Mouse (Mus musculus) embryonic facial prominence, embryonic 15.5 days (tissue): ENCODE measurements around the gene Npas2. TPM values are rescaled to one million over a fixed set of nuclear protein-coding genes. Genes with fewer than 3 reads are reported as not detected.
A peak's percentile ranks its signal among the peaks of the same experiment; 100 is the strongest.

Source experiments
- ATAC-seq: fragments of 200-750 bp; cut with Nextera tagmentation; 2 replicates; pipeline ENCODE4 v1.8.0; 2017; ENCODE audit warnings: low read depth, moderate TSS enrichment; ENCODE audit not compliant: insufficient number of reproducible peaks, low FRiP score, low TSS enrichment
- H3K27ac ChIP-seq: fragments of 300-500 bp; sonication (generic); replicated peaks from 2 replicates; pipeline ENCODE4 v1.5.1; 2015; ENCODE audit warnings: mild to moderate bottlenecking, inconsistent platforms
- H3K27me3 ChIP-seq: fragments of 300-500 bp; sonication (generic); 2 replicates; pipeline ENCODE4 v1.6.1; 2015; ENCODE audit warnings: inconsistent platforms
- H3K36me3 ChIP-seq: fragments of 300-500 bp; sonication (generic); 2 replicates; pipeline ENCODE4 v1.6.1; 2015; ENCODE audit warnings: mild to moderate bottlenecking, inconsistent platforms
- H3K4me1 ChIP-seq: fragments of 300-500 bp; sonication (generic); 2 replicates; pipeline ENCODE4 v1.6.1; 2015; ENCODE audit warnings: inconsistent platforms
- H3K4me2 ChIP-seq: fragments of 300-500 bp; sonication (generic); replicated peaks from 2 replicates; pipeline ENCODE4 v1.6.1; 2015; ENCODE audit warnings: mild to moderate bottlenecking, inconsistent platforms
- H3K4me3 ChIP-seq: fragments of 300-500 bp; sonication (generic); replicated peaks from 2 replicates; pipeline ENCODE4 v1.5.1; 2015; ENCODE audit warnings: mild to moderate bottlenecking, inconsistent platforms
- H3K9ac ChIP-seq: fragments of 300-500 bp; sonication (generic); 2 replicates; pipeline ENCODE4 v1.6.1; 2015; ENCODE audit warnings: inconsistent platforms
- H3K9me3 ChIP-seq: fragments of 300-500 bp; sonication (generic); replicated peaks from 2 replicates; pipeline ENCODE4 v1.6.1; 2016; ENCODE audit warnings: inconsistent platforms
- WGBS: fragments of 180-500 bp; shearing (Covaris S2); methylation state at CpG from one replicate; pipeline ENCODE4 v1.1.7; 2015; 5-methylcytosine and 5-hydroxymethylcytosine counted together
- polyA plus RNA-seq: library from polyadenylated mRNA; unstranded; fragments of >200 nt; fragmentation: Nextera tagmentation; extraction: Ambion mirVana; gene quantifications from 2 replicates; pipeline ENCODE4 v1.2.1, GENCODE M21; 2015

Gene Npas2
- polyA plus RNA-seq, 1 experiment from 2014 or later, result 3.3 TPM

DNA sequence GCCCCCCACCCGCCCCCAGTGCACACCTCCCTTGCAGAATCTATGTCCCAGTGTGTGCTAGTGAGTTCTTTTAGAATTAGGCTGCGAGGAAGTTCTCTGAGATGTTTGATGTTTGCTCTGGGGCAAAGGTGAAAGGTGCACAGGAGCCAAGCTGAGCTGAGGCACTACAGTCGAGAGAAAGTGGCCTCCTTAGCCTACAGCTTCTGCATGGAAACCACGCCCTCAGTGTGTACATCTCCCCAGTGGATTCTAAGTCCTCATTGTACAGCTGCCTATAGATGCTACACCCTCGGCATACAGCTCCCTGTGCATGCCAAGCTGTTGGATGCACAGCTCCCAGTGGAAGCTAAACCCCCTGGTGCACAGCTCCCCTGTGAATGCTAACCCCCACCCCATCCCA, 145.9 kb downstream of the Npas2 start:
- no peak overlapping the region for H3K4me2 ChIP-seq
- 52% methylated on average over 5 of the region's 5 CpGs for WGBS
- no peaks in the 10 kb centered on the region for H3K9me3 ChIP-seq
- no peak overlapping the region for H3K9ac ChIP-seq
- H3K36me3 ChIP-seq, result no peaks in the 10 kb centered on the region
- H3K27ac ChIP-seq, result no peak overlapping the region
- no peak for ATAC-seq
- H3K27me3 ChIP-seq, result peaks cover 23% of the 10 kb centered on the region
- no peaks in the 10 kb centered on the region for H3K4me1 ChIP-seq
- H3K4me3 ChIP-seq, result no peak overlapping the region

DNA sequence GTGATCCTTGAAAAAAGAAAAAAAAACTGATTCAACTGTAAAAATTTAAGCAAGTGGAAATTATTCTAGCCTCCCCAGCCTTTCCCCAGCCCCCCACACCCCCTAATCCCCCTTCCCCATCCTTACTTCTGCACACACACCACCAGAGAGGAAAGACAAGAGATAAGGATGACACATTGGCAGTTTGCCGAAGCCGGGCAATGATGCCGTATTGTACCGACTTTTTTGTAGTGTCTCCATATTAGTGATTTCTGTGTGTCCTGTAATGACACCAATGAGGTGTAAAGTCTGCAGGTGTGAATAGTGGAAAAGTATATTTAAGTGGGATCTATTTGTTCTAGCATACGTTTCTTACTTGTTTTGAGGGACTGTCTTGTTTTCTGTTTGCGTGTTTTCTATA, 146.6 kb downstream of the Npas2 start:
- Histone ChIP-seq H3K36me3 (no peaks in the 10 kb centered on the region), H3K9ac (no peak overlapping the region), H3K9me3 (no peaks in the 10 kb centered on the region), H3K4me2 (no peak overlapping the region), H3K27ac (no peak overlapping the region), H3K27me3 (peaks cover 20% of the 10 kb centered on the region), H3K4me3 (no peak overlapping the region), H3K4me1 (no peaks in the 10 kb centered on the region)
- ATAC-seq, result no peak
- WGBS, result 79% methylated on average over 6 of the region's 6 CpGs

- no peaks in the 10 kb centered on the region for H3K9me3 ChIP-seq
- no peaks in the 10 kb centered on the region for H3K36me3 ChIP-seq
- no peak overlapping the region for H3K4me2 ChIP-seq
- WGBS, result 19% methylated on average over 8 of the region's 8 CpGs
- H3K27ac ChIP-seq, result no peak overlapping the region
- H3K4me3 ChIP-seq, result no peak overlapping the region
- H3K4me1 ChIP-seq, result no peaks in the 10 kb centered on the region
- ATAC-seq, result no peak
- peaks cover 22% of the 10 kb centered on the region; the same call in 1 of the 2 replicates for H3K27me3 ChIP-seq
- H3K9ac ChIP-seq, result no peak overlapping the region
Observed at GRCm38 (mm10) chr1:39340647-39341046, 147.1 kb downstream of the Npas2 start.

DNA sequence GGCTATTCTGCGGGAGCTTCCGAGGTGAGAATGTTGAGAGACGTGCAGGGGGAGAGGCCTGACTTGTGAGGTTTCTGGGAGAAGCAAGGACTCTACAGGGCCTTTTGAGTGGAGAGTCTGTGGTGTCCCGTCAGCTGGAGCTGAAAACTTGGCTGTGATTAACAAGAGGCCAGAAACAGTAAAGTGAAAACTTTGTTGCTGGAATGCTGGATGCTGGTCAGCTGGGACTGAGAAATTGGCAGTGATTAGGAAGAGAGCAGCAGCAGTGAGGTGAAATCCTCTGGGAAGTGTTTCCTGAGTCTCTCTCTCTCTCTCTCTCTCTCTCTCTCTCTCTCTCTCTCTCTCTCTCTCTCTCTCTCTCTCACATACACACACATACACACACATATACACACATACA, 148.3 kb downstream of the Npas2 start:
- no peaks in the 10 kb centered on the region for H3K4me1 ChIP-seq
- no peak overlapping the region for H3K27ac ChIP-seq
- H3K4me3 ChIP-seq, result no peak overlapping the region
- H3K9me3 ChIP-seq, result no peaks in the 10 kb centered on the region
- H3K36me3 ChIP-seq, result no peaks in the 10 kb centered on the region
- peaks cover 20% of the 10 kb centered on the region; the same call in 1 of the 2 replicates for H3K27me3 ChIP-seq
- no peak overlapping the region for H3K4me2 ChIP-seq
- no peak overlapping the region for H3K9ac ChIP-seq
- 83% methylated on average over 4 of the region's 4 CpGs for WGBS
- ATAC-seq, result no peak

DNA sequence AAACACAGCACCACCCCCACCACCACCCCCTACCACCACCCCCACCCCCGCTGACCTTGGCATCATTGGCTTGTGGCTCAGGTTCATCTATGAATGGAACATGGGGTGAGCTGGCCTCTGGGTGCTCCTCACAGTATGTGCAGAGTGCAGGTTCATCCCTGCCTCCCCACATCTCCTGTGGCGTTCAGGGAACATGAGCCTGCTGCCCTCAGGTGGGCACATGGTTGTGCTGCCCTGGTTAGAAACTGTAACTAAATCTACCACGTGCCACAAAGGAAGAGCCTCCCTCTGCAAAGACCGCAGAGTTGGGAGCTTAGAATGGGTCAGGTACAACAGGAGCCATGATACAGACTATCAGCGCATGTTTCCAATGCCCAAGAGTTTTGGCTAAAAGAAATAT, 149.7 kb downstream of the Npas2 start:
- no peak overlapping the region for H3K4me2 ChIP-seq
- ATAC-seq, result no peak
- no peak overlapping the region for H3K9ac ChIP-seq
- H3K4me3 ChIP-seq, result no peak overlapping the region
- WGBS, result 73% methylated on average over 5 of the region's 5 CpGs
- H3K27me3 ChIP-seq, result peaks cover 20% of the 10 kb centered on the region; the same call in 1 of the 2 replicates
- H3K4me1 ChIP-seq, result no peaks in the 10 kb centered on the region
- H3K27ac ChIP-seq, result no peak overlapping the region
- H3K36me3 ChIP-seq, result no peaks in the 10 kb centered on the region
- H3K9me3 ChIP-seq, result no peaks in the 10 kb centered on the region

DNA sequence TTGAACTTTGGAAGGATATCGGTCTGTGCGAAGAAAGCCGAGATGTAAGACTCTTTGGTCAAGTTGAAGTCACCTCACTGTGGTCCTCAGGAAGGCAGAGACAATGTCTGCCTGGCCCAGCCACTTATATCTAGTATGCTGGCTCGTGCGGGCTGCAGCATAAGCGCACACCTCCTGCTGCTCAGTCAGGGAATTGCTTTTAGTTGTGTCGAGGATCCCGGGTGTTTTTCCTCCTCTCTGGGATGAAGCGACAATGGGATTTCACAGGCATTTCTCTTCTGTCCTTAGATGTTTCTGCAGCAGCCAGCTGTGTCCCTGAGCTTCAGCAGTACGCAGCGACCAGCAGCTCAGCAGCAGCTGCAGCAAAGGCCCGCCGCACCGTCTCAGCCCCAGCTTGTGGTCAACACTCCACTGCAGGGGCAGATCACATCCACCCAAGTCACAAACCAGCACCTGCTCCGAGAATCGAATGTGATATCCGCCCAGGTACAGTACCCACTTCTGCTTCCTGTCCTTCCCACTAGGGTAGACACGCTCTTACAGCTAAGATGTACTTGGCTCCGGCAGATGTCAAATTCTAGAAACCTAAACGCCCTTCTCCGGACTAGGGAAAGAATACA, 151.6 kb downstream of the Npas2 start:
- no peak overlapping the region for H3K9ac ChIP-seq
- H3K27me3 ChIP-seq, result 0 out of 2 replicates have a peak, but pooled peaks cover 13% of the 10 kb centered on the region
- no peaks in the 10 kb centered on the region for H3K4me1 ChIP-seq
- H3K27ac ChIP-seq, result no peak overlapping the region
- no peak overlapping the region for H3K4me3 ChIP-seq
- 62% methylated on average over 21 of the region's 21 CpGs for WGBS
- ATAC-seq, result no peak
- no peaks in the 10 kb centered on the region for H3K36me3 ChIP-seq
- no peaks in the 10 kb centered on the region for H3K9me3 ChIP-seq
- H3K4me2 ChIP-seq, result no peak overlapping the region

- ATAC-seq, result no peak
- WGBS, result 57% methylated on average over 1 of the region's 1 CpGs
- Histone ChIP-seq H3K4me2 (no peak overlapping the region), H3K27ac (no peak overlapping the region), H3K27me3 (0 out of 2 replicates have a peak, but pooled peaks cover 7% of the 10 kb centered on the region), H3K4me1 (no peaks in the 10 kb centered on the region), H3K4me3 (no peak overlapping the region), H3K9ac (no peak overlapping the region), H3K36me3 (peaks cover 3% of the 10 kb centered on the region; the same call in 1 of the 2 replicates), H3K9me3 (0 out of 2 replicates have a peak, but pooled peaks cover 4% of the 10 kb centered on the region)
Observed at GRCm38 (mm10) chr1:39349001-39349400, 155.5 kb downstream of the Npas2 start.

DNA sequence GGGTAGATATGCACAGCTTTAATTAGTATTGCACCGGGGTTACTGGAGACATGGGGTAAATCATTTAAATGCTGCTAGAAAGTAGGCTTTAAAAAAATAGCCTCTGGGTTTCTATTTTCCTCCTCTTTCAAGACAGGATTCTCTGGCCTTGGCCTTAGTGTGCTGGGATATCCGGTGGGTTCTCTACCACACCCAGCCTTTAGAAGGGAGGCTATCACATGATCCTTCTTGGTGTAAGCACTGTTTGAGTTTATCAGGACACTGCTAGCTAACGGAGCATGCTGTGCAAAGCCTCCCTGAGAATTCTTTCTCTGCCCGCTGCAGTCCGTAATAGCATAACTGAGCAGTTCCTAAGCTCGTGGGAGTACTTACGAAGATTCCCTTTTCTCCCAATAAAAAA, 155.9 kb downstream of the Npas2 start:
- H3K4me3 ChIP-seq, result no peak overlapping the region
- no peaks in the 10 kb centered on the region for H3K4me1 ChIP-seq
- WGBS, result 76% methylated on average over 7 of the region's 7 CpGs
- H3K9ac ChIP-seq, result no peak overlapping the region
- H3K36me3 ChIP-seq, result peaks cover 3% of the 10 kb centered on the region; the same call in 1 of the 2 replicates
- no peak overlapping the region for H3K4me2 ChIP-seq
- 0 out of 2 replicates have a peak, but pooled peaks cover 7% of the 10 kb centered on the region for H3K27me3 ChIP-seq
- H3K27ac ChIP-seq, result no peak overlapping the region
- H3K9me3 ChIP-seq, result 0 out of 2 replicates have a peak, but pooled peaks cover 4% of the 10 kb centered on the region
- no peak for ATAC-seq

- WGBS, result 28% methylated on average over 24 of the region's 24 CpGs
- peaks cover 6% of the 10 kb centered on the region; the same call in 1 of the 2 replicates for H3K27me3 ChIP-seq
- H3K4me1 ChIP-seq, result peaks cover 8% of the 10 kb centered on the region
- H3K9ac ChIP-seq, result no peak overlapping the region
- H3K27ac ChIP-seq, result no peak overlapping the region
- 0 out of 2 replicates have a peak overlapping the region, but pooled peaks have one; percentile 2 for H3K4me3 ChIP-seq
- H3K9me3 ChIP-seq, result no peaks in the 10 kb centered on the region
- no peaks in the 10 kb centered on the region for H3K36me3 ChIP-seq
- ATAC-seq, result no peak
- peak overlapping the region; percentile 40 for H3K4me2 ChIP-seq
Observed at GRCm38 (mm10) chr1:39361754-39362514, 168.4 kb downstream of the Npas2 start.

- ATAC-seq, result no peak
- peaks cover 12% of the 10 kb centered on the region for H3K4me1 ChIP-seq
- H3K9ac ChIP-seq, result no peak overlapping the region
- H3K36me3 ChIP-seq, result no peaks in the 10 kb centered on the region
- WGBS, result 39% methylated on average over 7 of the region's 7 CpGs
- no peak overlapping the region for H3K4me3 ChIP-seq
- H3K27me3 ChIP-seq, result peaks cover 6% of the 10 kb centered on the region; the same call in 1 of the 2 replicates
- H3K27ac ChIP-seq, result no peak overlapping the region
- H3K9me3 ChIP-seq, result no peaks in the 10 kb centered on the region
- no peak overlapping the region for H3K4me2 ChIP-seq
Observed at GRCm38 (mm10) chr1:39362515-39362893, 169.0 kb downstream of the Npas2 start.

DNA sequence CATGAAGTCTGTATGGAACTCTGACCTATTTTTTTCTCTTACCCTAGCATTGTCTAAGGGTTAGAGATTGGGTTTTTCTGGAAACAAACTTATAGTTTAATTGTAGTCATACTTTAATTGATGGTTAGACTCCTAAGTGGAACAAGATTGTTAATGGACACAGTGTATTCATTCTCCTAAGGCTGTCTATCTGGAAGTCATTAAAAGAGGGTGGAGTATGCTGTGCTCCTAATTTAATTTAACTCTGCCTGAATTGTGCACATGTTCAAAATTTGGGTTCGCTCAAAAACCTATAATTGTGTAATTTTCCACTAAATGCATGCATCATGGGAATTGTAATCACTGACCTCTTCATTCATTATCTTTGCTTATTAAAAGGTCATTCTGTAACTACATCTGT, 172.0 kb downstream of the Npas2 start:
- ATAC-seq, result no peak
- Histone ChIP-seq H3K36me3 (peaks cover 12% of the 10 kb centered on the region), H3K4me1 (peaks cover 22% of the 10 kb centered on the region), H3K9ac (no peak overlapping the region), H3K9me3 (no peaks in the 10 kb centered on the region), H3K27ac (no peak overlapping the region), H3K4me3 (no peak overlapping the region), H3K27me3 (peaks cover 6% of the 10 kb centered on the region; the same call in 1 of the 2 replicates), H3K4me2 (no peak overlapping the region)
- 38% methylated on average over 1 of the region's 1 CpGs for WGBS
